Mouse (Mus musculus) testis, adult 2 months (tissue): ENCODE results near the gene Pdp2. TPM values are rescaled to one million over a fixed set of nuclear protein-coding genes. Genes with fewer than 3 reads are reported as not detected.
A peak's percentile ranks its signal among the peaks of the same experiment; 100 is the strongest.

Source experiments
- H3K27ac ChIP-seq: fragments of 200-500 bp; 2 replicates; pipeline ENCODE4 v1.5.1; 2012; ENCODE audit warnings: low read depth, low read length; ENCODE audit not compliant: control insufficient read depth, insufficient read depth
- H3K27me3 ChIP-seq: fragments of 200-500 bp; 2 replicates; pipeline ENCODE4 v1.6.1; 2012; ENCODE audit warnings: mild to moderate bottlenecking, low read length, moderate library complexity; ENCODE audit not compliant: control insufficient read depth, insufficient read depth
- H3K36me3 ChIP-seq: fragments of 200-500 bp; 2 replicates; pipeline ENCODE4 v1.6.1; 2012; ENCODE audit warnings: mild to moderate bottlenecking, low read length; ENCODE audit not compliant: control insufficient read depth, insufficient read depth
- H3K4me1 ChIP-seq: fragments of 200-500 bp; 2 replicates; pipeline ENCODE4 v1.6.1; 2012; ENCODE audit warnings: low read length; ENCODE audit not compliant: control insufficient read depth, insufficient read depth
- H3K4me3 ChIP-seq: fragments of 200-500 bp; 2 replicates; pipeline ENCODE4 v1.5.1; 2012; ENCODE audit warnings: low read depth, mild to moderate bottlenecking, low read length, moderate library complexity, mixed read lengths; ENCODE audit not compliant: control insufficient read depth
- CTCF ChIP-seq: fragments of 200-500 bp; IDR thresholded peaks from 2 replicates; pipeline ENCODE4 v1.5.1; 2012; ENCODE audit warnings: low read depth, mild to moderate bottlenecking, inconsistent platforms, low read length, moderate library complexity; ENCODE audit not compliant: control insufficient read depth, insufficient read depth, insufficient replicate concordance
- POLR2A ChIP-seq: fragments of 200-500 bp; IDR thresholded peaks from 2 replicates; pipeline ENCODE4 v1.6.1; 2012; ENCODE audit warnings: low read depth, mild to moderate bottlenecking, inconsistent platforms, low read length, moderate library complexity; ENCODE audit not compliant: control insufficient read depth
- polyA plus RNA-seq: library from polyadenylated mRNA; depleted of rRNA; stranded (reverse); fragments of >200 nt; gene quantifications from 2 replicates; pipeline ENCODE4 v1.2.3, GENCODE M21; 2012

The Pdp2 gene
- polyA plus RNA-seq, 1 experiment, result 1.2 TPM

- Histone ChIP-seq H3K27ac (no peak overlapping the region), H3K27me3 (no peaks in the 10 kb centered on the region), H3K4me3 (no peak overlapping the region), H3K4me1 (peaks cover 8% of the 10 kb centered on the region), H3K36me3 (no peaks in the 10 kb centered on the region)
- TF ChIP-seq CTCF, result no peak
- no peak for TF ChIP-seq POLR2A
Measured at GRCm38 (mm10) chr8:104590284-104590683, 967 bp upstream of the Pdp2 start.

- Histone ChIP-seq H3K36me3 (no peaks in the 10 kb centered on the region), H3K27me3 (no peaks in the 10 kb centered on the region), H3K4me3 (peak overlapping the region; percentile 97), H3K4me1 (peaks cover 8% of the 10 kb centered on the region), H3K27ac (peak overlapping the region; percentile 91)
- TF ChIP-seq CTCF (no peak), POLR2A (no peak)
Measured at GRCm38 (mm10) chr8:104591856-104592255, 605 bp downstream of the Pdp2 start.

- Histone ChIP-seq H3K4me3 (no peak overlapping the region), H3K4me1 (peaks cover 8% of the 10 kb centered on the region), H3K27ac (no peak overlapping the region), H3K36me3 (no peaks in the 10 kb centered on the region), H3K27me3 (no peaks in the 10 kb centered on the region)
- TF ChIP-seq POLR2A (no peak), CTCF (no peak)
Measured at GRCm38 (mm10) chr8:104592566-104592965, 1.3 kb downstream of the Pdp2 start.

GRCm38 (mm10) chr8:104593536-104594325 is 2.5 kb downstream of the Pdp2 start:
- H3K4me1 ChIP-seq, result peaks cover 8% of the 10 kb centered on the region
- H3K4me3 ChIP-seq, result no peak overlapping the region
- TF ChIP-seq CTCF (no peak), POLR2A (no peak)
- H3K27me3 ChIP-seq, result no peaks in the 10 kb centered on the region
- no peak overlapping the region for H3K27ac ChIP-seq
- no peaks in the 10 kb centered on the region for H3K36me3 ChIP-seq

- TF ChIP-seq POLR2A (no peak), CTCF (no peak)
- Histone ChIP-seq H3K4me3 (no peak overlapping the region), H3K27ac (no peak overlapping the region)
Measured at GRCm38 (mm10) chr8:104594611-104595362, 3.5 kb downstream of the Pdp2 start.

GRCm38 (mm10) chr8:104595773-104596536 is 4.7 kb downstream of the Pdp2 start:
- no peak overlapping the region for H3K27ac ChIP-seq
- H3K27me3 ChIP-seq, result no peaks in the 10 kb centered on the region
- H3K36me3 ChIP-seq, result no peaks in the 10 kb centered on the region
- H3K4me1 ChIP-seq, result peaks cover 6% of the 10 kb centered on the region
- no peak overlapping the region for H3K4me3 ChIP-seq
- no peak for TF ChIP-seq POLR2A
- no peak for TF ChIP-seq CTCF

More at GRCm38 (mm10) chr8:104594611-104595362, 3.5 kb downstream of the Pdp2 start:
- H3K36me3 ChIP-seq, result no peaks in the 10 kb centered on the region
- H3K4me1 ChIP-seq, result peaks cover 8% of the 10 kb centered on the region
- H3K27me3 ChIP-seq, result no peaks in the 10 kb centered on the region

GRCm38 (mm10) chr8:104597656-104598055 is 6.4 kb downstream of the Pdp2 start:
- Histone ChIP-seq H3K36me3 (no peaks in the 10 kb centered on the region), H3K27me3 (no peaks in the 10 kb centered on the region), H3K27ac (no peak overlapping the region), H3K4me3 (no peak overlapping the region), H3K4me1 (peaks cover 12% of the 10 kb centered on the region)
- no peak for TF ChIP-seq CTCF
- no peak for TF ChIP-seq POLR2A
